Mouse (Mus musculus) liver (tissue): ENCODE results near the gene Mmd.

Experiments used
- DNase-seq: peaks from one replicate; pipeline ENCODE4 v3.0.0-alpha.2; 2020; ENCODE audit warnings: mixed read lengths

Gene Mmd

GRCm38 (mm10) chr11:90284079-90284478, 34.8 kb downstream of the Mmd start:
- DNase-seq: no peak

- DNase-seq: no peak
These were observed 35.4 kb downstream of the Mmd start for GRCm38 (mm10) chr11:90284623-90285022.

GRCm38 (mm10) chr11:90286550-90287154, 37.4 kb downstream of the Mmd start:
- no peak for DNase-seq

GRCm38 (mm10) chr11:90291156-90291555, 41.9 kb downstream of the Mmd start:
- DNase-seq: no peak

GRCm38 (mm10) chr11:90292766-90293165, 43.5 kb downstream of the Mmd start:
- DNase-seq: no peak

GRCm38 (mm10) chr11:90294622-90295021, 45.4 kb downstream of the Mmd start:
- DNase-seq: no peak

- DNase-seq: no peak
These were observed 56.8 kb downstream of the Mmd start for GRCm38 (mm10) chr11:90306067-90306466.

- DNase-seq: peak; percentile 42
These were observed 57.7 kb downstream of the Mmd start for GRCm38 (mm10) chr11:90306993-90307392.

GRCm38 (mm10) chr11:90314606-90315005, 65.3 kb downstream of the Mmd start:
- no peak for DNase-seq

GRCm38 (mm10) chr11:90317482-90317881, 68.2 kb downstream of the Mmd start:
- peak; percentile 17 for DNase-seq

- no peak for DNase-seq
These were observed 71.7 kb downstream of the Mmd start for GRCm38 (mm10) chr11:90320922-90321321.

GRCm38 (mm10) chr11:90324597-90324996, 75.3 kb downstream of the Mmd start:
- DNase-seq: no peak

GRCm38 (mm10) chr11:90326146-90326545, 76.9 kb downstream of the Mmd start:
- no peak for DNase-seq

GRCm38 (mm10) chr11:90326836-90327235, 77.6 kb downstream of the Mmd start:
- no peak for DNase-seq
